Mouse (Mus musculus) cerebellum, postnatal 25 days (tissue): ENCODE results near the gene Mea1.

ENCODE experiments used
- DNase-seq, 2 experiments: peaks; one replicate each; pipeline ENCODE4 v3.0.0; 2021; ENCODE audit warnings: mixed read lengths in 2 of 2

The Mea1 gene

DNA sequence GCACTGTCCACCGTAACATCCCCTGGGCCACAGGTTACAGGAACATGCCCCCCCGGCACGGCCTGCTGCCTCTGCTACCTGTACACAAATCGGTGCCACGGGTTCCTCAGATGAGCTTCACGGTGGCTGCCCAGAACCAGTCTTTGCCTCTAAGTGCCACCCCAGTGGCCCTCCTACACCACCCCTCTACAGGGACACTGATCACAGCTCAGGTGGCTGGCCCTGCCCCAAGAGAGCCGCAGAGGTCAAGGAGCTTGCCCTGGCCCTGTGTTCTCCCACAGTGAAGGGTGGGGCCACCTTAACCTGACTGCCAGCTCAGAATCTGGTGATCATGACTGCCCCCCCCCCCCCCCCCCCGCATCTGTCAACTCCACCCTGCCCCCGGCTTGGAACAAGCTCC lies at the start of gene Mea1:
Gene Mea1, plus strand, starts transcription at position 378 of the 400 bp plus-strand sequence.
- DNase-seq: peak in 1 of 2 experiments; percentile 37

DNA sequence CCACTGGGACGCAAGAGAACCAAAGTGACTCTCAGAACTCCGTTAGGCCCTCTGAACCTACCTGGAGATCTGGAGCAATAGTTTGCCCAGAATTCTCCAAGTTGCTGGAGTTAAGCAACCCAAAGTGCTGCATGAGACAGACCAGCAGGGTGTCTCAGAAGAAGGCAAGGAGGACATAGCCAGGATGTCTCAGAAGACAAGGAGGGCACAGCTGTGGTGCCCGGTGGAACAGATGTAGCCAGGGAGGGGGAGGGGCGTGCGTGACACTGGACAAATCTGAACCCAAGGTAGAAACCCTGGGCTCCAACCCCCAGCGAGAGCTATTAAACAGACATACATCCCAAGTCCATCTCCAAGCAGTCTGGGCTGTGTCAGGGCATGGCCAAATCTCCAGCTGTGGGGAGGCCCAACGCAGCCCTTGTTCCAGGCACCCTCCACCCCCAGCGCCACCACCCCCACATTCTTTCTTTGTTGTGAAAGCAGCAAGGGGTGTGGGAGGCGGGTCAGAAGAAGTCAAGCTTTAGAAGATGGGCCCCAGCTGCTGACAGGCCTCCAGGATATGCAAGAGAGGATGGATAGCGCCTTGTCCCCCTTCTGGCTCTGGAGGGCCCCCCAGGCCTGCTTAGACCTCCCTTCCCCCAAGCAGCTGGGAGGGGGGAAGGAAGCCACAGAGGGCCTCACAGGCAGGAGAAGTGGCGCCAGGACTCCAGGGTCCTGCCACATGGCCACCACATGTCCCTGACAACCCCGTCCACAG lies 48.7 kb upstream of the Mea1 start:
- DNase-seq: peak in 1 of 2 experiments; percentile 39

DNA sequence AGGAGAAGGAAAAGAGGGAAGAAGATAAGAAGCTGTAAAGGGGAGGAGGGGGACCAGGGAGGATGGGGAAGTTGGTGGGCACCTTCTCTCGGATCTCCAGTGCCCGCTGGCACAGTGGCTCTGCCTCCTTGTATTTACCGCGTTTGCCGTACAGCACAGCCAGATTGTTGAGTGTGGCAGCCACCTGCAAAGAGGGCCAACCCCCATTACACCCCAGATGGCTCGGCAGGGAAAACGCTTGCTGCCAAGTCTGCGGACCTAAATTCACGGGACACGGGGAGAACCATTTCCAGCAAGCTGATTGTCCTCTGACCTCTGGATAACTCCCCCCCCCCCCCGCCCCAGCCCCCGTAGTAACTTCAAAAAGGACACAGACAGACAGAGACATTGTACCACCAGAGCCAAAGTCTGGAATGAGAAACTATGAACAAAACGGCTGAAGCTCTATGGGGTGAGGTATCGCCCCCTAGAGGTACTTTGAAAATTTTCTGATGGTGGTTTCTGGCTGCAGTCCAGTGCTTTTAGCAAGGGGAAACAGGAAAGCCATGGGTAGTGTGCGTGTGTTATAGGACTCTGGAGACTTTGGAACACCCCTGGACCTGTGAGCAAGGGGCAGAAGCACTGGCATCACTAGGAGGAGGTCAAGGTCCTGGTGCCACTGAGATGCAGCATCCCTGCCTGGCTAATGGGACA lies 41.6 kb upstream of the Mea1 start:
- DNase-seq: peak; percentile 75 to 79

DNA sequence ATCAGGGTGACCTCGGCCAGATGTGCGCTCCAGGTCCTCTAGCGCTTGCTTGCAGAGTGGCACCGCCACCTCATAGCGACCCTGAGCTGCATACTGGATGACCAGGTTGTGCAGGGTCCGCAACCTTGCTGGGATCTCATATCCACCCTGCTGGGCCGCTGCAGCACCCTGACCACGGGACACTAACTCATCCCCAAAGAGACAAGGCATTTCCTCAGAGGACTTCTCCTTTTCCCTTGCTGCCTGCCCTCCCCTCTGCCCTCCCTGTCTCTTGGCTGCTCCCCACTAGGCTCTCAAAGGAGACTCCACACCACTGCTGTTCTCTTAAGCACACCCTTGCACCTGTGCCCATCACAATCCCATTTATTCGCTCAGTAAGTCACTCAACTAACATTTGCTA lies 38.7 kb upstream of the Mea1 start:
- no peak for DNase-seq

DNA sequence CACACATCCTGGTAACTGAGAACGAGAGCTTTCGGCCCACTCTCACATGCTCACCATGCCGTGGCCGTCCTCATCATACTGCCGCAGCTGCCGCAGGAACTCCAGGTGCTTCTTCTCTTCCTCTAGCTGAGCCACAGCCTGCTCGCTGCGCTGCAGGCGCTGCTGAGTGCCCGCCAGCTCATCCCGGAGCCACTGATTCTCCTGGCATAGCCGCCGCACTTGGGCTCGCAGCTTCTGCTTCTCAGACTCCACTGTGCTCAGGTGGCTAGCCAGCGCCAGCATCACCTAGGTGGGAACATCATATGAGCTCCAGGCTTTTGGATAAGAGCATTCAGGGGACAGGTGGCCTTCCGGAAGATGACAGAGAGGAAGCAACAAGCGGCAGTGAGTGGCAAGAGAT lies 36.5 kb upstream of the Mea1 start:
- DNase-seq: peak in 1 of 2 experiments; percentile 51

DNA sequence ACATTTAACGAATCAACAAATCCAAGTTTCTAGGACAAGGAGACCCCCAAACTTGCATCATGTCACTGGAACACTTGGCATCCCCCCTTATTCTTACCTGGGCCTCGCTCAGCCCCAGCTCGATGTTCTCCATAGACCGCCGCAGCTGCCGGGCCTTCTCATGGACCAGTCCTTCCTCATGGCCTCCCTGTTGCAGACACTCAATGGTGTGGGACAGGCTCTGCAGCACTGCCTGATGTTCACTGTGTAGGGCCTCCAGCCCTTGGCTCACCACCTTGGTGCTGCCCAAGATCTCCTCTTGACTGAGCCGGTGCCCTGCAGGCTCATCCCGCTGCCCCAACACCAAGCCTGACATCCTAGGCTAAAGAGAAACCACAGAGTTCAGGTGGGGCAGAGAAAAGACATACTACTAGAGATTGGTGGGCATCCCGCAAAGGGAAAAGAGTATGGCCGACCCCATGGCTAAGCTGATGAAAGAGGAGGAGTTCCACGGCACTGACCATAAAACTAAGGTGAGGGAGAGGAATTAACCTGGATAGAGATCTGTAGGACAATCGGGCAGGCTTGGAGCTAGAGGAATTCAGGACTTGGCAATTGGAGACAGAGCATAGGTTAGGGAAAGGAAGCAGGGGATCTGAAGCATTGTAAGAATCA lies 34.3 kb upstream of the Mea1 start:
- no peak for DNase-seq

DNA sequence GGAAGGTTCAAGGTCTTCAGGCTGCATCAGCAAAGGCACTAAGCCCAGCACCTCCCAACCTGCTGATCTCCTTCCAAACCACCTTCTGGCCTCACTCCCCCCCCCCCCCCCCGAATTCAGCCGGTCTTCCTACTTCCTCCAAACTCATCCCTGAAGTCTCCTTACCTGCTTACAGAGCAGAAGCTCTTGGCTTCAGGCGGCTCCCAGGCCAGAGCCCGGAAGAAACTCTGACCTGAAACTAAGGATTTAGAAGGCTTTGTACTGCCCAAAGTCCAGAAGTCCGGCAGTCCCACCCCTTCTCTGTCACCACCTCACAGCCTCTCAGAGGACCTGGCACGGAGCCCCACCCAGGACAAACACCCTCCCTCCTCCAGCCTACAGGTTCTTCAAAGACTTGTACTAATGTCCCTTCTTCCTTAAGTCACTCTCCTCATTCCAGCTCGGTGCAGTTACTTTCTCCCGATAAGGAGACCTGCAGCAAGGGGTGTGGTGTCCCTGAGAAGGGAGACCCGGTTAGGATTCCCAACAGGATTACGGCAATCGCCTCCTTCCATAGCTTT lies 33.6 kb upstream of the Mea1 start:
- DNase-seq: peak; percentile 57 to 77

DNA sequence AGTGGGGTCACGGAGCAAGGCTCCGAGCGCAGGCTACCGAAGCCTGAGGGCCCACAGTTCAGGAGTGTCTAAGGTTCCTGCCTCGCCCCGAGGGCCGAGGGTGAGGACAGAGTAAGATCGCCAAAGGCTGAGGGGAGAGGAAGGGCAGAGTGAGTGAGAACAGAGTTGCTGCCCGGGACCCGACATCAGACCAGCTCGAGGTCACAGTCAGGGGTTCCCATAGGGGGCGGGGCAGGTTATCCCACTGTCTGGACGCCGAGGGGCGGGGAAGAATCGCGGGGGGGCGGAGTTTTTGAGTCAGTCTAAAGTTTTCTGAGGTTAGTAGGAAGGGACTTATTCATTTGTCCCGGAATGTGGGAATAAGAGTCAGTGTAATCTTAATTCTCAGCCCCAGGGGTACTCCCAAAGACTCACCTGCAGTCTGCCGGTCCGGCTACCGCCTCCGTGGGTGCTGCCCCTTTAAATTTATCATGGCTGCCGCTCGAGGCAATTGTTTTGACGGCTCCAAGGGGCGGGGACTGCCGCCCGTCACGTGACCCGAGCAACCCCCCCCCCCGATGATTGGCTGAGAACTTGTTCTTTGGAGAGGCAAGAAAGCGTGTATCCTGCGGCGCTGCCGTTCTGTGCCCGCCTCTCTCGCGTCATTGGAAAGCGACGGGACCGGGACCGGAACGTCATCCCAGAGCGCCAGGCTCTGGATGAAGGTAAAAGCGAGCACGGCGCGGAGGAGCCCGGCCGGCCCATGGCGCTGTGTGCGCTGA lies 32.9 kb upstream of the Mea1 start, which contains the start of the genes Klc4 and Mrpl2:
Gene Klc4, minus strand, starts transcription at position 462 of the 761 bp plus-strand sequence.
Gene Mrpl2, plus strand, starts transcription at position 669 of the 761 bp plus-strand sequence.
- DNase-seq: peak; percentile 99 to 100

DNA sequence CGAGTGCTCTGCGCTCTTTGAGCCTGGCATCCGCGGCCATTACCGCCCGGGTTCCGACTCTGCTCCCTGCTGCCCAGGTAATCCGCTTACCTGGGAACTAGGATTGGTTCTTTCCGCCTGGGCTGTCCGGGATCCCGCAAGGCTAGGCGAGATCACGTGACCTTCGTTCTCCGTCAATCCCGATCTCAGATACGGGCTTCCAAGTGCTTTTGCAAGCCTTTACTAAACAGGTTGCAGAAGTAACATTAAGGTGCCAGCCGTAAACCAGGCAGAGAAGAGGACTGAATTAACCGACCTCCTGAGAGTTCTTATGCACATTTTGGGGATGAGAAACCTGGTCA lies 32.3 kb upstream of the Mea1 start:
- no peak for DNase-seq

DNA sequence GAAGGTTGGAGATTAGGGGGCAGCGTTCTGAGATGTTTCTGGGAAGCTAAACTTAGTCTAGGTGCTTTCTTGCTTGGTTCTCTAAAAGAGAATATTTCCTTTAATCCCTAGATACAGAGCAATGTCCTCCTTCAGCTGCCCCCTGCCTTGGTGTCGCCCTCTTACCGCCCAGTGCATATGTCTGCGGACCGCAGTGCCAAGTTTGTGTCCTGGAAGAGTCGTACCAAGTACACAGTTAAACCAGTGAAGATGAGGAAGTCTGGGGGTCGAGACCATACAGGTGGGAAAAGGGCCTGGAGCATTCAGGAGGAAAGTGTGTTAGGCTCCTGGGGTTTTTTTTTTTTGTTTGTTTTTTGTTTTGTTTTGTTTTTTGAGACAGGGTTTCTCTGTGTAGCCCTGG lies 31.3 kb upstream of the Mea1 start:
- DNase-seq: peak in 1 of 2 experiments; percentile 28

DNA sequence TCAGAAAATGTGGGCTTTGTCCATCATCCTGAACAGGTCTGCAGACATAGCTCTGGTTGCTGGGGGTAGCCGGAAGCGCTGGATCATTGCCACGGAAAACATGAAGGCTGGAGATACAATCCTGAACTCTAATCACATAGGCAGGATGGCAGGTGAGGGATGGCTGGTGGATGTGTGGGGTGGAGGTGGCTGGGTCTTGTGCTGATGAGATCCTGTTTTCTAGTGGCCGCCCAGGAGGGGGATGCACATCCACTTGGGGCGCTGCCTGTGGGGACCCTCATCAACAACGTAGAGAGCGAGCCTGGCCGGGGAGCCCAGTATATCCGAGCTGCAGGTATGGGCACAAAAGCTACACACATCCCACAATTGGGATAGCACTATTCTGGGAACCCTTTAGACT lies 30.2 kb upstream of the Mea1 start:
- no peak for DNase-seq

DNA sequence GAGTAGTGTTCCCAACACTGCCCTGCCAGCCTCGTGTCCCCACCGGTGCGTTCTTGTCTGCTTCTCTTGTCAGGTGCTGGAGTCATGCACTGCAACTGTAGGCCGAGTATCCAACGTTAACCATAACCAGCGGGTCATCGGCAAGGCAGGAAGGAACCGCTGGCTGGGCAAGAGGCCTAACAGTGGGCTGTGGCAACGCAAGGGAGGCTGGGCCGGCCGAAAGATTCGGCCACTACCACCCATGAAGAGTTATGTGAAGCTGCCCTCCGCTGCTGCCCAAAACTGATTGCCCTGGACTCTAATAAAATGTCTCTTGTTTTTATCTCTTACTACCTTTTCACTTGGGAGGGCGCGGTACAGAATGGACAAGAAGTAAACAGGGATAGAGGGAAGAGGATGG lies 28.8 kb upstream of the Mea1 start:
- peak; percentile 47 to 48 for DNase-seq

DNA sequence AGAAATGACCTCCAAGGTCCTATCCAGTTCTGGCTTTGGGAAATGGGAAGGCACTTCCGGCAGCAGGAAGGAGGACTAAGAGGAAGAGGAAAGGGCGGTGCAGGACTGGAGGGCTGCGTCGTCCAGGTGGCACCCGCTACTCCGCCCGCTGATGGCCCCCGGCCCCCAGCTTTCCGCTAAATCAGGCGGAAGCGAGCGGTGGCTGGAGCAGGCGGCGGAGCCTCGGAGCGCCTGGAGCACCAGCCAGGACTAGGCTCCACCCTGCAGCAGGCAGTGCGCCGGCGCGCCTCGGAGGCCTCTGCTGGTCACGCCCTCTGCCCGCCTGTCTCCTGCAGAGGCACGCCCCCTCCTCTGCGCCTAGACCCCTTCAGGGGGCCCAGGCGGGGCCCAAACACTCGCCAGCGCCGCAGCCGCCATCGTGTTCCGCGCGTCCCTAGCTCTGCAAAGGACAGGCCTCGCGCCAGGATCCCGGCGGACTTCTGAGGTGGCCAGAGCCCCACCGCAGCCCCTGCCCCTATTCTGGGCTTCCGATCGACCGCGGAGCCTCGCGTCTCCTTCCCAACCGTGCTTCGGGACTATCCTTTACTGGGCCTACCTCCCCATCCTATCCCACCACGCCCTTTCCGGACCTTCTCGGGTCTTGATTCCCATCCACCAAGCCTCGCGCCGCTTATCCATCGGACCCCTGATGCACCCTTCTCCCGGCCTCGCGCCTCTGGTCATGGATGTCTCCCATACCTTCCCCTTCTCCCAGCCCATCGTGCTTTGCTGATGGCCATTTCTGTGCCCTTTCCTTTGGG lies 28.2 kb upstream of the Mea1 start, which contains the start of gene Cul7:
Gene Cul7, plus strand, starts transcription at position 106 of the 800 bp plus-strand sequence.
- peak; percentile 91 to 94 for DNase-seq

DNA sequence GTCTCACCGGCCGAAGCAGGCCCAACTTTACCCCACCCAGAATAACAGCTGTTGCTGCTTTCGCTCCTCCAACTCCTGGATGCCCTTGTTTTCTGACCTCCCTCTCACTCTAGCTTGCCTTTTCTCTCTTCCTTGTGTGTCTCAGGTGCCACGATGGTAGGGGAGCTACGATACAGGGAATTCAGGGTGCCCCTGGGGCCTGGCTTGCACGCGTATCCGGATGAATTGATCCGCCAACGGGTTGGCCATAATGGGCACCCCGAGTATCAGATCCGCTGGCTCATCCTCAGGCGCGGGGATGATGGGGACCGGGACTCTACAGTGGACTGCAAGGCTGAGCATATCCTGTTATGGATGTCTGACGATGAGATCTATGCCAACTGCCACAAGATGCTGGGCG lies 27.3 kb upstream of the Mea1 start:
- DNase-seq: peak in 1 of 2 experiments; percentile 26

DNA sequence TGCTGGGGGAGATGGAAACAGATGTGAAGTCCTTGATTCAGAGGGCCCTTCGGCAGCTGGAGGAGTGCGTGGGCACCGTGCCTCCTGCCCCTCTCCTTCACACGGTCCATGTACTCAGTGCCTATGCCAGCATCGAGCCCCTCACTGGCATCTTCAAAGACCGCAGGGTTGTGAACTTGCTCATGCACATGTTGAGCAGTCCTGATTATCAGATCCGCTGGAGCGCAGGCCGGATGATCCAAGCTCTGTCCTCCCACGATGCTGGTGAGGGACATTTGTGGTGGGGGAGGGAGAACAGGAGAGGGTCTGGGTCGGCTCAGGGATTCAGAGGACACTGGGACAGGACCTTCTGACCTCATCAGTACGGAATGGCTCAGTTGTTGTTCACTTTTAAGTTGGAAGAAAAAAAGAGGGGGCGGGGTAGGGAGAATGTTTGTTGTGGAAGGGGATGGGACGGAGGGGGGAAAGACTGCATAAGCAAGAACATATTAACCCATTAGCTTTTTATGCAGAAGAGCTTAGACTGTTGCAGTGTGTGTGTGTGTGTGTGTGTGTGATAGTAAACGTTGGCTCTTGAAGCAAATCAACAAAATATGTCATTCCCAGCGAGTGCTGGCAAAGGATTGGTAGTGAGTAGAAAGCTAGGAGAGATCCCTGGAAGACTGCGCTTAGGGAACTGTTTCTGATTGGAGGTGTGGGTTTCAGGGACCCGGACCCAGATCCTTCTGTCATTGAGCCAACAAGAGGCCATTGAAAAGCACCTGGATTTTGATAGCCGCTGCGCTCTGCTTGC lies 26.6 kb upstream of the Mea1 start:
- peak in 1 of 2 experiments; percentile 22 for DNase-seq

DNA sequence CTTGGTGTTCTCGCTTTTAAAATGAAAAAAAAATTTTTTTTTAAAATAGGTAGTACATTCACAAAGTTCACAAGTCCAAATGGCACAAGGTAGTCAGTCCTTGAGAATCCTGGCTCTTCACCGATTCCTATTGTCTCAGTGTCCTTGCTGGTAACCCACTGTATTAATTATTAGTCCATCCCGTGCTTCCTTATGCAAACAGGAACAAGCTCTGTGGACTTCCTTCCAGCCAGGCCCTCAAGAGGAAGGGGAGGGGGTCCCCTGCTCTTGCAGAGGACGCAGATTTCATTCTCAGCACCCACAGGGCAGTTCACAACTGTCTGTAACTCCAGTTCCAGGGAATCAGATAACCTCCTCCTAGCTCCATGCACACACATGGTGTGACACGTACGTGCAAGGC lies 22.5 kb upstream of the Mea1 start:
- no peak for DNase-seq

DNA sequence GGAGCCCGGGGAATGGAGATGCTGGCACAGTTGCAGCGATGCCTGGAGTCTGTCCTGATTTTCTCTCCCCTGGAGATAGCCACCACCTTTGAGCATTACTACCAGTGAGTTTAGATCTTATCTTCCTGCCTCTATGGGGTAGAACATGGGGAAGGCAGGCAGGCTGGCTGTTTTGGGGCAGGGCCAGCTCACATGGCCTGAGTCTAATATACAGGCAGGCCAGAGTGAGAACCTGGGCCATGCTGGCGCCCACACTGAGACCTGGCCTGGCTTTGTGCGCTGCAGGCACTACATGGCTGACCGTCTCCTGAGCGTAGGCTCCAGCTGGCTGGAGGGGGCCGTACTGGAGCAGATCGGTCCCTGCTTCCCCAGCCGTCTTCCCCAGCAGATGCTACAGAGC lies 17.2 kb upstream of the Mea1 start:
- peak; percentile 85 to 86 for DNase-seq

DNA sequence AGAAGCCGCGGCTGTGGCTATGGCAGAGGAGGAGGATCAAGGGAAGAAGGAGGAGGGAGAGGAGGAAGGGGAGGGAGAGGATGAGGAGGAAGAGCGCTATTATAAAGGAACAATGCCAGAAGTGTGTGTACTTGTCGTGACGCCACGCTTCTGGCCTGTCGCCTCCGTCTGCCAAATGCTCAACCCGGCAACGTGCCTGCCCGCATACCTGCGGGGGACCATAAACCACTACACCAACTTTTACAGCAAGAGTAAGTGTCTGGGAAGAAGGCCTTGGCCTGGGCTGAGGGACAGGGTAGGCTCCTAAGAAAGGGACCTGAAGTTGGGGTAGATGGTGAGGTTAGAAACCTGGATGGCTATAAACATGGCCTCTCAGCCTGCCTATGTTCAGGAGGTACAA lies 16.6 kb upstream of the Mea1 start:
- DNase-seq: peak; percentile 77 to 80

DNA sequence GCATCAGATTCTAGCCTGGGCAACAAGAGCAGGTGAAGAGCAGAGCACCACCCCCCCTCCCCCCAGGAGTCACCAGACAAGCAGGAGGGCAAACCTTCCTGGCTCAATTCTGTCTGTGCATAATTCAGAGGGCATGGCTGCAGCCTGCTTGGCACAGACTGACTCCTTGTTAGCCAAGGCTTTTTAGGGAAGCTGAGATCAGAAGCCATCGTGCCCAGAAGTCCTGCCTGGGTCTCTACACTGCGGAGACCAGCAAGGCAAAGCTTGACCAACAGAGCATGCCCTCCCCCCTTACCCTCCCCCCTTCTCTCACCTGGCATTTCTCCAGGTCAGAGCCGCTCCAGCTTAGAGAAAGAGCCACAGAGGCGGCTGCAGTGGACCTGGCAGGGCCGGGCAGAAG lies 15.9 kb upstream of the Mea1 start:
- peak; percentile 77 to 82 for DNase-seq

DNA sequence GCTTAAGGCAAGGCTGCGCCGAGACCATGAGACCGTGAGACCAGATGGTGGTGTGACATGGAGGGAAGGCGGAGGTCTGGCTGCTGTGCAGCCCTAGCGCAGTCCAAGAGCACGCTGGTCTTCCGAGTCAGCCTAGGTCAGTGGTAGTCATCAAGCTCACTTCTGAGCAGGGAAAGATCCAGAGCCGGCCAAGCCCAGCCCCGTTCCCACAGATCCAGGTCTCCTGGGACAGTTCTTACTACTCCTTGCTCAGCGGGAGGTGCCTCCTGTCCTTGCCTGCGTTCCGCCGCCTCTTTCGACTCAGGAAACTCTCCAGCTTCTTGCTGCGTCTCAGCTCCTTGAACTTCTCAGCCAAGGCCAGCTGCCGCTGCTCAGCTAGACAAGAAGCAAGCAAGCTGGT lies 10.9 kb upstream of the Mea1 start:
- DNase-seq: peak in 1 of 2 experiments; percentile 25

DNA sequence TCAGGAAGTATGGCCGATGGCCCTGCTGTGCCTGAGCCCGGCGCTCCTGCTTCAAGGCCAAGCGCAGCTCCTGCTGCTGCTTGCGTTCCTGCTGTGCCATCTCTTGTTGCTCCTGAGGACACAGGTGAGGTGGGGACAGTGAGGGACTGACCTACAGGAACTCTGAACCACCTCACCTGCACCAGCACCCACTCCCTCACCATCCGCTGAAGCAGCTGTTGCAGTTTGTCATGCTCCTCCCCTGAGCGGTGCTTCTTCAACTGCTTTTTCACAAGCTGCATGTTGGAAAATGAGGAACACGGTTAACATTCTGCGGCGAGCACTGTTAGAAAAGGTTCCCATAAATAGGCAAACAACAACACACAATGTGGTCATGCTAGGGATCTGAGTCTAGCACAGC lies 8.7 kb upstream of the Mea1 start:
- no peak for DNase-seq
